Mouse (Mus musculus) thymus, adult 2 months (tissue): Measurements from ENCODE around the gene Mtm1.

Experiments used
- CTCF ChIP-seq: fragments of 200-500 bp; IDR thresholded peaks from 2 replicates; pipeline ENCODE4 v1.5.1; 2012; ENCODE audit warnings: mild to moderate bottlenecking, control low read depth, low read length, moderate library complexity, borderline replicate concordance; ENCODE audit not compliant: control insufficient read depth, poor library complexity, insufficient read depth; ENCODE audit errors: extremely low read depth
- POLR2A ChIP-seq: fragments of 200-500 bp; IDR thresholded peaks from 2 replicates; pipeline ENCODE4 v1.6.1; 2012; ENCODE audit warnings: mild to moderate bottlenecking, low read length, control low read depth, moderate library complexity; ENCODE audit not compliant: control insufficient read depth, poor library complexity, insufficient read depth; ENCODE audit errors: extremely low read depth

GRCm38 (mm10) chrX:71296005-71296404 lies 85.4 kb downstream of the Mtm1 start:
- TF ChIP-seq CTCF (no peak), POLR2A (no peak)
